Mouse (Mus musculus) forebrain, embryonic 14.5 days (tissue): ENCODE measurements around the gene Gm49776. TPM values are rescaled to one million over a fixed set of nuclear protein-coding genes. Genes with fewer than 3 reads are reported as not detected.
"Not testable (repeated sequence)": the region's sequence is repeated elsewhere in the genome, so short reads cannot be mapped to it uniquely, and the experiment has no call there.

Experiments used
- ATAC-seq: fragments of 200-750 bp; cut with Nextera tagmentation; 2 replicates; pipeline ENCODE4 v1.8.0; 2017; ENCODE audit warnings: mild to moderate bottlenecking, moderate library complexity
- DNase-seq: peaks from one replicate; pipeline ENCODE4 v3.0.0-alpha.2; 2015; ENCODE audit warnings: low spot score
- H3K27ac ChIP-seq: fragments of 300-500 bp; sonication (generic); 2 replicates; pipeline ENCODE4 v1.5.1; 2014; ENCODE audit warnings: low read depth, mild to moderate bottlenecking, control low read depth, low read length, moderate library complexity
- H3K27me3 ChIP-seq: fragments of 300-500 bp; sonication (generic); replicated peaks from 2 replicates; pipeline ENCODE4 v1.6.1; 2014; ENCODE audit warnings: low read length, control low read depth, mixed read lengths; ENCODE audit not compliant: control insufficient read depth, insufficient read depth
- H3K36me3 ChIP-seq: fragments of 300-500 bp; sonication (generic); 2 replicates; pipeline ENCODE4 v1.6.1; 2014; ENCODE audit warnings: low read length, control low read depth; ENCODE audit not compliant: control insufficient read depth, insufficient read depth
- H3K4me1 ChIP-seq: fragments of 300-500 bp; sonication (generic); 2 replicates; pipeline ENCODE4 v1.6.1; 2014; ENCODE audit warnings: antibody characterized with exemption, low read length, control low read depth; ENCODE audit not compliant: control insufficient read depth, insufficient read depth
- H3K4me2 ChIP-seq: fragments of 300-500 bp; sonication (generic); 2 replicates; pipeline ENCODE4 v1.6.1; 2014; ENCODE audit warnings: mild to moderate bottlenecking, control low read depth, low read length
- H3K4me3 ChIP-seq: fragments of 300-500 bp; sonication (generic); 2 replicates; pipeline ENCODE4 v1.5.1; 2014; ENCODE audit warnings: low read depth, low read length, control low read depth
- H3K9ac ChIP-seq: fragments of 300-500 bp; sonication (generic); 2 replicates; pipeline ENCODE4 v1.6.1; 2014; ENCODE audit warnings: mild to moderate bottlenecking, low read length, control low read depth, moderate library complexity
- H3K9me3 ChIP-seq: fragments of 300-500 bp; sonication (generic); replicated peaks from 2 replicates; pipeline ENCODE4 v1.6.1; 2016; ENCODE audit warnings: low read length, control low read depth, mixed read lengths; ENCODE audit not compliant: control insufficient read depth
- WGBS: fragments of 180-500 bp; shearing (Covaris S2); extraction: QIAGEN DNeasy Blood & Tissue Kit; methylation state at CpG from one replicate; pipeline ENCODE4 v1.1.7; 2014; 5-methylcytosine and 5-hydroxymethylcytosine counted together
- polyA plus RNA-seq: library from polyadenylated mRNA; unstranded; fragments of >200 nt; fragmentation: Nextera tagmentation; extraction: Ambion mirVana; gene quantifications from 2 replicates; pipeline ENCODE4 v1.2.1, GENCODE M21; 2014

The Gm49776 gene
- polyA plus RNA-seq: 1.8 TPM in 1 of 2 replicates, not detected in the other

- H3K4me3 ChIP-seq: no peak within 1 kb of the TSS
- no peak within 1 kb of the TSS for H3K9ac ChIP-seq
- H3K27me3 ChIP-seq: no peaks in the 10 kb centered on the region
- H3K4me1 ChIP-seq: no peaks in the 10 kb centered on the region
- ATAC-seq: no peak
- no peak within 1 kb of the TSS for H3K27ac ChIP-seq
- H3K9me3 ChIP-seq: no peaks in the 10 kb centered on the region
- H3K4me2 ChIP-seq: no peak within 1 kb of the TSS
- DNase-seq: no peak
- peaks cover 92% of the 10 kb centered on the region for H3K36me3 ChIP-seq
- 95% methylated on average over 2 of the region's 2 CpGs for WGBS
Measured at GRCm38 (mm10) chr16:18258221-18258620, at the start of gene Gm49776. TSS of gene Gm49776 (minus strand) at chr16:18258321.

GRCm38 (mm10) chr16:18289614-18290013 is 31.5 kb upstream of the Gm49776 start:
- peak overlapping the region; percentile 93 for H3K4me3 ChIP-seq
- not testable (repeated sequence) for H3K9me3 ChIP-seq, H3K27me3 ChIP-seq, ATAC-seq, H3K27ac ChIP-seq, DNase-seq
- H3K4me2 ChIP-seq: peak overlapping the region; percentile 44
- H3K36me3 ChIP-seq: peaks cover 22% of the 10 kb centered on the region
- H3K9ac ChIP-seq: peak overlapping the region; percentile 48; the same call in 1 of the 2 replicates
- WGBS: 5% methylated on average over 9 of the region's 10 CpGs
- H3K4me1 ChIP-seq: peaks cover 22% of the 10 kb centered on the region

GRCm38 (mm10) chr16:18289067-18289588 is 31.0 kb upstream of the Gm49776 start, which contains the start of gene Dgcr8:
TSS of gene Dgcr8 (minus strand) at chr16:18289246.
- H3K9me3 ChIP-seq: no peaks in the 10 kb centered on the region
- peak within 1 kb of the TSS; percentile 97 for H3K9ac ChIP-seq
- no peaks in the 10 kb centered on the region for H3K27me3 ChIP-seq
- H3K4me2 ChIP-seq: peak within 1 kb of the TSS; percentile 75
- H3K4me3 ChIP-seq: peak within 1 kb of the TSS; percentile 93
- H3K4me1 ChIP-seq: peaks cover 22% of the 10 kb centered on the region
- H3K36me3 ChIP-seq: peaks cover 26% of the 10 kb centered on the region
- under 1% methylated on average over 67 of the region's 71 CpGs for WGBS
- ATAC-seq: peak; percentile 99
- H3K27ac ChIP-seq: peak within 1 kb of the TSS; percentile 85
- peak; percentile 99 for DNase-seq

GRCm38 (mm10) chr16:18288581-18289061 is 30.5 kb upstream of the Gm49776 start:
- Histone ChIP-seq H3K4me2 (peak overlapping the region; percentile 75), H3K4me1 (peaks cover 22% of the 10 kb centered on the region), H3K27ac (peak overlapping the region; percentile 85), H3K36me3 (peaks cover 31% of the 10 kb centered on the region), H3K27me3 (no peaks in the 10 kb centered on the region), H3K9me3 (no peaks in the 10 kb centered on the region), H3K9ac (peak overlapping the region; percentile 97), H3K4me3 (peak overlapping the region; percentile 93)
- peak; percentile 81 for ATAC-seq
- peak; percentile 63 for DNase-seq
- WGBS: 1% methylated on average over 29 of the region's 31 CpGs

- Histone ChIP-seq H3K36me3 (peaks cover 36% of the 10 kb centered on the region), H3K9me3 (no peaks in the 10 kb centered on the region), H3K4me1 (peaks cover 22% of the 10 kb centered on the region), H3K27ac (no peak overlapping the region), H3K9ac (peak overlapping the region; percentile 97), H3K4me2 (peak overlapping the region; percentile 75), H3K4me3 (peak overlapping the region; percentile 93), H3K27me3 (no peaks in the 10 kb centered on the region)
- under 1% methylated on average over 4 of the region's 4 CpGs for WGBS
- peak; percentile 16 for DNase-seq
- ATAC-seq: no peak
Measured at GRCm38 (mm10) chr16:18288166-18288565, 30.0 kb upstream of the Gm49776 start.

GRCm38 (mm10) chr16:18275166-18275565 is 17.0 kb upstream of the Gm49776 start:
- Histone ChIP-seq H3K27ac (no peak overlapping the region), H3K4me1 (no peaks in the 10 kb centered on the region), H3K4me3 (no peak overlapping the region), H3K36me3 (peaks cover 93% of the 10 kb centered on the region), H3K9me3 (no peaks in the 10 kb centered on the region), H3K27me3 (no peaks in the 10 kb centered on the region), H3K4me2 (no peak overlapping the region), H3K9ac (no peak overlapping the region)
- ATAC-seq (no peak), DNase-seq (no peak)
- 75% methylated on average over 2 of the region's 2 CpGs for WGBS

- peak; percentile 33 for DNase-seq
- no peak for ATAC-seq
- H3K27me3 ChIP-seq: no peaks in the 10 kb centered on the region
- H3K9ac ChIP-seq: no peak overlapping the region
- H3K4me3 ChIP-seq: no peak overlapping the region
- no peaks in the 10 kb centered on the region for H3K4me1 ChIP-seq
- H3K4me2 ChIP-seq: no peak overlapping the region
- no peak overlapping the region for H3K27ac ChIP-seq
- H3K36me3 ChIP-seq: peaks cover 93% of the 10 kb centered on the region
- H3K9me3 ChIP-seq: no peaks in the 10 kb centered on the region
- 86% methylated on average over 5 of the region's 5 CpGs for WGBS
Measured at GRCm38 (mm10) chr16:18268182-18268581, 10.1 kb upstream of the Gm49776 start.

- no peaks in the 10 kb centered on the region for H3K9me3 ChIP-seq
- no peak overlapping the region for H3K4me2 ChIP-seq
- WGBS: 80% methylated on average over 2 of the region's 2 CpGs
- DNase-seq: no peak
- no peak overlapping the region for H3K4me3 ChIP-seq
- no peaks in the 10 kb centered on the region for H3K4me1 ChIP-seq
- no peaks in the 10 kb centered on the region for H3K27me3 ChIP-seq
- no peak overlapping the region for H3K27ac ChIP-seq
- peaks cover 90% of the 10 kb centered on the region for H3K36me3 ChIP-seq
- no peak for ATAC-seq
- H3K9ac ChIP-seq: no peak overlapping the region
Measured at GRCm38 (mm10) chr16:18265024-18265423, 6.9 kb upstream of the Gm49776 start.

GRCm38 (mm10) chr16:18253866-18254265 is 4.3 kb downstream of the Gm49776 start:
- H3K36me3 ChIP-seq: peaks cover 85% of the 10 kb centered on the region
- ATAC-seq (no peak), DNase-seq (no peak)
- no peaks in the 10 kb centered on the region for H3K9me3 ChIP-seq
- H3K9ac ChIP-seq: no peak overlapping the region
- peaks cover 16% of the 10 kb centered on the region for H3K4me1 ChIP-seq
- no peak overlapping the region for H3K27ac ChIP-seq
- H3K27me3 ChIP-seq: no peaks in the 10 kb centered on the region
- WGBS: 85% methylated on average over 1 of the region's 1 CpGs
- no peak overlapping the region for H3K4me3 ChIP-seq
- no peak overlapping the region for H3K4me2 ChIP-seq
